Mouse (Mus musculus): ENCODE results near the gene Mical3.

Mical3 gene

GRCm38 (mm10) chr6:120965814-120966213 is 165.0 kb downstream of the Mical3 start:
- no peak for DNase-seq (ENCODE audit: inconsistent ontology term)

GRCm38 (mm10) chr6:120964179-120964578 is 166.6 kb downstream of the Mical3 start:
- no peak for DNase-seq (ENCODE audit: inconsistent ontology term)

GRCm38 (mm10) chr6:120960338-120961030 is 170.3 kb downstream of the Mical3 start:
- no peak for DNase-seq (ENCODE audit: inconsistent ontology term)

GRCm38 (mm10) chr6:120957331-120957730 is 173.5 kb downstream of the Mical3 start:
- DNase-seq (ENCODE audit: inconsistent ontology term) = no peak

GRCm38 (mm10) chr6:120956259-120957161 is 174.3 kb downstream of the Mical3 start:
- DNase-seq (ENCODE audit: inconsistent ontology term) = peak; percentile 40

- DNase-seq (ENCODE audit: inconsistent ontology term) = no peak
Measured at GRCm38 (mm10) chr6:120955215-120955614, 175.6 kb downstream of the Mical3 start.

GRCm38 (mm10) chr6:120954241-120954640 is 176.6 kb downstream of the Mical3 start:
- no peak for DNase-seq (ENCODE audit: inconsistent ontology term)

- no peak for DNase-seq (ENCODE audit: inconsistent ontology term)
Measured at GRCm38 (mm10) chr6:120952475-120952874, 178.3 kb downstream of the Mical3 start.

- no peak for DNase-seq (ENCODE audit: inconsistent ontology term)
Measured at GRCm38 (mm10) chr6:120951311-120951710, 179.5 kb downstream of the Mical3 start.

GRCm38 (mm10) chr6:120945510-120945909 is 185.3 kb downstream of the Mical3 start:
- DNase-seq (ENCODE audit: inconsistent ontology term) = no peak

GRCm38 (mm10) chr6:120943964-120944363 is 186.8 kb downstream of the Mical3 start:
- DNase-seq (ENCODE audit: inconsistent ontology term) = no peak

- DNase-seq (ENCODE audit: inconsistent ontology term) = no peak
Measured at GRCm38 (mm10) chr6:120943551-120943950, 187.2 kb downstream of the Mical3 start.

GRCm38 (mm10) chr6:120943079-120943478 is 187.7 kb downstream of the Mical3 start:
- no peak for DNase-seq (ENCODE audit: inconsistent ontology term)

- DNase-seq (ENCODE audit: inconsistent ontology term) = peak; percentile 15
Measured at GRCm38 (mm10) chr6:120941575-120941974, 189.2 kb downstream of the Mical3 start.

GRCm38 (mm10) chr6:120941084-120941481 is 189.7 kb downstream of the Mical3 start:
- no peak for DNase-seq (ENCODE audit: inconsistent ontology term)

- no peak for DNase-seq (ENCODE audit: inconsistent ontology term)
Measured at GRCm38 (mm10) chr6:120940446-120941083, 190.2 kb downstream of the Mical3 start.

GRCm38 (mm10) chr6:120939783-120940182 is 191.0 kb downstream of the Mical3 start:
- no peak for DNase-seq (ENCODE audit: inconsistent ontology term)

- DNase-seq (ENCODE audit: inconsistent ontology term) = no peak
Measured at GRCm38 (mm10) chr6:120938763-120939450, 191.9 kb downstream of the Mical3 start.

GRCm38 (mm10) chr6:120937999-120938608 is 192.7 kb downstream of the Mical3 start:
- DNase-seq (ENCODE audit: inconsistent ontology term) = no peak

- DNase-seq (ENCODE audit: inconsistent ontology term) = no peak
Measured at GRCm38 (mm10) chr6:120937104-120937617, 193.6 kb downstream of the Mical3 start.

- DNase-seq (ENCODE audit: inconsistent ontology term) = no peak
Measured at GRCm38 (mm10) chr6:120934176-120934575, 196.6 kb downstream of the Mical3 start.

Measured in Muller cell, postnatal 12 days (primary cell).